Mouse (Mus musculus) frontal cortex, adult 2 months (tissue): Measurements from ENCODE around the gene Ccnl2. TPM values are rescaled to one million over a fixed set of nuclear protein-coding genes. Genes with fewer than 3 reads are reported as not detected.

Source experiments
- DNase-seq, 2 experiments: peaks; one replicate each; pipeline ENCODE4 v3.0.0; 2022; ENCODE audit warnings: low spot score in 1 of 2; ENCODE audit errors: extremely low spot score in 1 of 2
- polyA plus RNA-seq: library from polyadenylated mRNA; depleted of rRNA; stranded (reverse); fragments of >200 nt; gene quantifications from 2 replicates; pipeline ENCODE4 v1.2.3, GENCODE M21; 2012; rRNA removed

Ccnl2 gene
- polyA plus RNA-seq, 1 experiment, result 144 TPM

GRCm38 (mm10) chr4:155856881-155857280, 44.6 kb downstream of the Ccnl2 start:
- DNase-seq, result no peak

- DNase-seq, result no peak
Measured at GRCm38 (mm10) chr4:155859318-155859717, 47.0 kb downstream of the Ccnl2 start.

GRCm38 (mm10) chr4:155861787-155862186, 49.5 kb downstream of the Ccnl2 start:
- DNase-seq, result no peak

GRCm38 (mm10) chr4:155863001-155863400, 50.7 kb downstream of the Ccnl2 start, which contains the start of gene Tas1r3:
Gene Tas1r3 (minus strand): TSS chr4:155863362.
- DNase-seq, result no peak

GRCm38 (mm10) chr4:155868614-155869298, 56.5 kb downstream of the Ccnl2 start:
- DNase-seq, result no peak

- peak; percentile 93 to 98 for DNase-seq
Measured at GRCm38 (mm10) chr4:155869317-155870033, 57.2 kb downstream of the Ccnl2 start, which contains the start of the genes Cptp and Ints11. Gene Cptp (minus strand): TSS chr4:155869440. Gene Ints11 (plus strand): TSS chr4:155869546.

- DNase-seq, result no peak
Measured at GRCm38 (mm10) chr4:155871404-155871803, 59.1 kb downstream of the Ccnl2 start.

Other genes starting within 250 kb of the Ccnl2 start
- 19.6 and 20.6 TPM in 2 replicates for gene Slc35e2, start 211.1 kb upstream of the Ccnl2 start, polyA plus RNA-seq
- gene Cdk11b, start 187.6 kb upstream of the Ccnl2 start, polyA plus RNA-seq, result 60.7 and 65.4 TPM in 2 replicates
- not detected in 2 replicates for gene Gm10563, start 167.1 kb upstream of the Ccnl2 start, polyA plus RNA-seq
- 4.6 TPM in 2 replicates for gene Mmp23, start 159.1 kb upstream of the Ccnl2 start, polyA plus RNA-seq
- 136 and 143 TPM in 2 replicates for gene Mib2, start 143.3 kb upstream of the Ccnl2 start, polyA plus RNA-seq
- gene Fndc10, start 118.1 kb upstream of the Ccnl2 start, polyA plus RNA-seq, result 52.0 and 57.4 TPM in 2 replicates
- 134 and 142 TPM in 2 replicates for gene Ssu72, start 107.7 kb upstream of the Ccnl2 start, polyA plus RNA-seq
- 62.9 and 63.6 TPM in 2 replicates for gene Tmem240, start 77.7 kb upstream of the Ccnl2 start, polyA plus RNA-seq
- gene Atad3a, start 51.4 kb upstream of the Ccnl2 start, polyA plus RNA-seq, result 88.4 and 95.8 TPM in 2 replicates
- gene Vwa1, start 37.8 kb upstream of the Ccnl2 start, polyA plus RNA-seq, result 30.7 and 31.8 TPM in 2 replicates
- 24.2 and 26.8 TPM in 2 replicates for gene Tmem88b, start 26.6 kb upstream of the Ccnl2 start, polyA plus RNA-seq
- gene Ankrd65, start 22.1 kb upstream of the Ccnl2 start, polyA plus RNA-seq, result not detected in 2 replicates
- gene Mrpl20, start 9.6 kb upstream of the Ccnl2 start, polyA plus RNA-seq, result 101 and 116 TPM in 2 replicates
- 126 and 131 TPM in 2 replicates for gene Aurkaip1, start 18.8 kb downstream of the Ccnl2 start, polyA plus RNA-seq
- 19.0 and 19.3 TPM in 2 replicates for gene Mxra8, start 27.2 kb downstream of the Ccnl2 start, polyA plus RNA-seq
- gene Dvl1, start 34.9 kb downstream of the Ccnl2 start, polyA plus RNA-seq, result 129 and 134 TPM in 2 replicates
- gene Tas1r3, start 50.9 kb downstream of the Ccnl2 start, polyA plus RNA-seq, result 0.36 and 0.38 TPM in 2 replicates
- 19.6 and 22.3 TPM in 2 replicates for gene Cptp, start 57.0 kb downstream of the Ccnl2 start, polyA plus RNA-seq
- gene Ints11, start 57.1 kb downstream of the Ccnl2 start, polyA plus RNA-seq, result 36.9 and 41.1 TPM in 2 replicates
- 86.6 and 87.9 TPM in 2 replicates for gene Pusl1, start 79.3 kb downstream of the Ccnl2 start, polyA plus RNA-seq
- gene Acap3, start 79.3 kb downstream of the Ccnl2 start, polyA plus RNA-seq, result 101 and 109 TPM in 2 replicates
- 69.5 and 70.8 TPM in 2 replicates for gene Ube2j2, start 131.3 kb downstream of the Ccnl2 start, polyA plus RNA-seq
- 14.3 and 17.1 TPM in 2 replicates for gene C1qtnf12, start 149.8 kb downstream of the Ccnl2 start, polyA plus RNA-seq
- gene B3galt6, start 180.2 kb downstream of the Ccnl2 start, polyA plus RNA-seq, result 9.7 and 10.6 TPM in 2 replicates
- gene Sdf4, start 180.4 kb downstream of the Ccnl2 start, polyA plus RNA-seq, result 123 and 128 TPM in 2 replicates
- 3.6 and 5.9 TPM in 2 replicates for gene Tnfrsf4, start 201.4 kb downstream of the Ccnl2 start, polyA plus RNA-seq
- gene Tnfrsf18, start 213.7 kb downstream of the Ccnl2 start, polyA plus RNA-seq, result 0.22 and 0.27 TPM in 2 replicates
- 0.04 and 0.06 TPM in 2 replicates for gene Ttll10, start 246.9 kb downstream of the Ccnl2 start, polyA plus RNA-seq